Mouse (Mus musculus) spleen, adult 12 weeks (tissue): Measurements from ENCODE around the gene Tbc1d24.
"Not testable (repeated sequence)": the region's sequence is repeated elsewhere in the genome, so short reads cannot be mapped to it uniquely, and the experiment has no call there.

Experiments
- DNase-seq: peaks from one replicate; pipeline ENCODE4 v3.0.0; 2022; ENCODE audit warnings: low spot score

Tbc1d24 gene

DNA sequence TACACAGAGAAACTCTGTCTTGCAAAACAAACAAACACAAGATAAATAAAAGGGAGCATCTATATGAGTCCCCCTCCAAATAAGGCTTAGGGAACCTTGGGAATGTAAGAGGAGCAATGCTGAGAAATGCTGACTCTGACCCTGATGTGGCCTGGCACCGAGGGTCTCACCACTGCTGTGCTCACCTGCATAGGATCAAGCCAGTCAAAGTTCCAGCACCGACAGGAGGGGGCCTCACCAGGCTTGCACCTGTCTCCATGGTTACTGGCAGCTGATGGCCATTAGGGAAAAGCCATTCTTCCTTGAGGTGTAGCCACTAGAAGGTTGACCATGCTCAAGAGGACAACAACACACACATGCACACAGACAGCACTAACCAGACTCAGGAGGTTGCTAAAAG is 62.5 kb downstream of the Tbc1d24 start:
- DNase-seq = no peak

DNA sequence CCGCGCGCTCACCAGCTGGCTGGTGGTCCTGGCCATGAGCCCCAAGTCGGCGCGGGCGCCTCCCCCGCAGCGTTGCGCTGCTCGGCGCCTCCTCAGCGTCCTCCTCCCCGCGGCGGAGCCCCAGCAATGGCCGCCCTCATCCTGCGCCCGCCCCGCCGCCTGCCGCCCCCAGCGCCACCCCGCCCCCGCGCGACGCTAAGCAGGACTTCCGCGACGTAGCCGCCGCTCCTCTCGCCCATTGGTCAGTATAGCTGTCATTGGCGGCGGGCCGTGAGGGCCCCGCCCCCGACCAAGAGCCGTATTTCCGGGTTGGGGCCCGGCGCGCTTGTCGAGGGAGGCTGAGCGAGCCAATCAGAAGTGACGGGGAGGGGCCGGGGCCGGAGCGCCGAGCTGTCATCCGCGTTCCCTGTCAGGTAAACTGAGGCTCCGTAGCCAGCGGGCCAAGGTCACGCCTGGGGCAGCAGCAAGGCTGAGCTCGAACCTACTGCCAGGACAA is 63.9 kb downstream of the Tbc1d24 start:
- DNase-seq = peak; percentile 93

DNA sequence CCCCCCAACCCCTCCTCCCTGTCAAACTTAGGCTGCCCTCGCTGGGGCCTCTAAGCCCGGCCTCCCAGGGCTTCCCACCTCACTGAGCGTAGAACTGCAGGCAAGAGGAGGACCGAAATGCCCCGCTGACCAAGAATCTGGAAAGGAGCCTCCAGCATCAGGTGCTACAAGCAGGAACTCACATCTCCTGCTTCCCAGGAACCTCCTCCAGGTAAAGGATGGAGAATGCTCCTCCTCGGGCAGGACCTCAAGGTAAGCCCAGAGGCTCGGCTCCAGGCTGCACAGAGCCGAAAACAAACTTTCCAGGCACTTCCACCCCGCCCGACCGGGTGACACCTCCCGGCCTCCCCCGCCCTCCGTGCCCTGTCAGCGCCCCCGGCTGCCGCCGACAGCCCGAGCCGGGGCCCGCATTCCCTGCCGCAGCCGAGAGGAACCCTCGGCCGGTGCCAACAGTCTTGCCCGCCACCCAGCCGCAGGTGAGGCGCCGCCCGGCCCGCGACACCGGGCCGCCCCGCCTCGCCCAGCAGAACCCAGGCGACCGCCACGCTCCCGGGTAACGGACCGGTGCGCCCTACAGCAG is 64.4 kb downstream of the Tbc1d24 start:
- peak; percentile 19 for DNase-seq

DNA sequence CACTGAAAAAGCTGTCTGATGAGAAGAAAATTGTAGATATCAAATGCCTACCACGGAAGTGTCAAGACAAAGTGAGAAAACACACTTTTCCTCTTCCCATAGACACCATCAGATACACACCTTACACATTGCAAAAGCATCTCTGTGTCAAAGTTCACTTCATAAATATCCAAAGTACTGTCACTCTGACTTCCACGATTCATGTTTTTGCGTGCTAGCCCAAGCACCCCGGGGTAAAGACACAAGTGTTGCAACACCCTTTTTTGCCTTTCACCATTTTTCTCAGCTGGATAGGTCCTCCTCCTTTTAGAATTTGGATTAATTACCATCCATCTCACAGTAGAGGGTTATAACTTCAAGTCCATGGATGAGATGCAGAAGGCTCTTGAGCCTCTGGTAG is 65.4 kb downstream of the Tbc1d24 start:
- no peak for DNase-seq

DNA sequence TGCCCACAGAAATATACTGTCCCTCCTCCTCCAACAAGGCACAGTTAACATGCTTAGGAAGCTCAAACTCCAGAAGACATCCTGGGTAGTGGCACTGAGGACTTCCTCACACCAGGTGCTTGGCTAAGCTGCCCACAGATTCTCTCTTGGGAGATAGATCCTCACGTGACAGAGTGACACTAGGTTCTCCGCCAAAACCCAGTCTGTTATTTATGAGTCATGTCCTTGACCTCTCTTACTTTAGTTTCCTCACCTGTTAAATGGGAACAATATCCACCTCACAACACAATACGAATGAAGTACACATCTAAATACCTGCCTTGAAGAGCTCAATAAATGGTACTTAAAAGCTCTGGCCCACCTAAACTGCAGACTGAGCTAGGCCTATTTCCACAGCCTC is 66.1 kb downstream of the Tbc1d24 start:
- DNase-seq = no peak

DNA sequence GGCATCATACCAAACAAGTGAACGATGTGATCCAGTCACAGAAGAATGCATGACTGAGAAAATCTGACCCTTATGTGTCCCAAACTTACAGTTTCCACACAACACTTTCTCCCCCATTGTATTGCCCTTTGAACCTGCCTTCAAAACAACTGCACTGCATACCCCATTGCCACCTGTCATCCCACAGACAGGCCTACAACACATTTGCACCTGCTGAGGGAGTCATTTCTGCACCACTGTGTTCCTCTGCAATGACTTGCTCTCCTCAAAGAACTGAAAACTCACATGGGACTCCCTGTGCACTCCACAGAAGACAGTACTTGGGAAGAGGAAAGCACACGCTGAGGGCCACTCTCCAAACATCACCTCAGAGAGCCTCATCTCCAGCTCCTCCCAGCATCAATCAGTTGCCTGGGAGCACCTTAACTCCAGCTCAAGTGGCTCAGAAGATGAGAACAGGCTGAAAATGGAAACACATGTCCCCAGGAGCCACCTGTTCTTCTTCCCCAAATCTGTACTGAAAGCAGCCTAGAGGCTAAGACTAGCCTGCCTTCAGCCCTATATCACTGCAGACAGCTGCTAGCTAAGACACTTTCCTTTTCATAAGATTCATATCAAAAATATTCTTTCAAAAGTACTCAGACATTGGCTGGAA is 68.0 kb downstream of the Tbc1d24 start:
- DNase-seq = no peak

DNA sequence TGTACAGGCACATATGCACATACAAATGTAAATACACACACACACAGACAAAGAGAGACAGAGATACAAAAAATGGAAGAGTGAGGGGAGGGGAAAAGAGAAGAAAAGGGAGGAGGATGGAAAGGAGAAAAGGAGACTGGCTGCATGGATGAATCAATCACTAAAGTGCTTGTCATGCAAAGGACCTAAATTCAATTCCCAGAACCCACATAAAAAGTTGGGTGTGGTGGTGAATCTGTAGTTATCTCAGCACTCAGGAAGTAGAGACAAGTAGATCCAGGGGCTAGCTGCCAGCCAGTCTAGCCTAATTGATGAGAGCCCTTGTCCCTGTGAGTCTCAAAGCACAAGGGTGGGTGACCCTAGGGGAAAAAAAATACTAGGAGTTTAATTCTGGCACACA is 71.3 kb downstream of the Tbc1d24 start:
- DNase-seq = no peak

DNA sequence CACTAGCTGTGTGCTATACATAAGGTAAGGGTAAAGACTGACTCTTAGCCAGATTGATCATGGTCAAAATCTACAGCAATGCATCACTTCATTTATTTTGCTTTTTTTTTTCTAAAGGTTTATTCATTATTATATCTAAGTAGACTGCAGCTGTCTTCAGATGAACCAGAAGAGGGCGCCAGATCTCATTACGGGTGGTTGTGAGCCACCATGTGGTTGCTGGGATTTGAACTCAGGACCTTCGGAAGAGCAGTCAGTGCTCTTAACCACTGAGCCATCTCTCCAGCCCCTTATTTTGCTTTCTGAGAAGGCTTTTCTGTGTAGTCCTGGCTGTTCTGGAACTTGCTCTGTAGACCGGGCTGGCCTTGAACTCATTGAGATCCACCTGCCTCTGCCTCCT is 72.4 kb downstream of the Tbc1d24 start:
- not testable (repeated sequence) for DNase-seq

DNA sequence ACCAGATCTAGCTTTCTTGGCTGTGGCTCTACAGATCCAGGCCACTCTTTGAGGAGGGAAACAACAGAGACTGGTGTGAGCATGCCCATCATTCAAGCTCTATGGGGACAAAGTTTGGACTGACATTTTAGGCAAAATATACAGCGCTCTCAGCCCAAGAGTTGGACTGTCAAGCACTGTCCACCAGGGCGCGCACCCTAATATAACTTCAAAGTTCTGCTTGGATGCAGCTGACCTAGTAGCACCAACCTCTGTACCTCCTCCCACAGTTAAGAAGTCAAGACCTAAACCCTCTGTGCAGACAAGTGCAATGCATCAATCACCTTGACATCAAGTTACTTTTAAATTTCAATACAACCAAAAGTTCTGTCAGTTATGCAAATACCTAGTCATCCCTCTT is 73.8 kb downstream of the Tbc1d24 start:
- no peak for DNase-seq

DNA sequence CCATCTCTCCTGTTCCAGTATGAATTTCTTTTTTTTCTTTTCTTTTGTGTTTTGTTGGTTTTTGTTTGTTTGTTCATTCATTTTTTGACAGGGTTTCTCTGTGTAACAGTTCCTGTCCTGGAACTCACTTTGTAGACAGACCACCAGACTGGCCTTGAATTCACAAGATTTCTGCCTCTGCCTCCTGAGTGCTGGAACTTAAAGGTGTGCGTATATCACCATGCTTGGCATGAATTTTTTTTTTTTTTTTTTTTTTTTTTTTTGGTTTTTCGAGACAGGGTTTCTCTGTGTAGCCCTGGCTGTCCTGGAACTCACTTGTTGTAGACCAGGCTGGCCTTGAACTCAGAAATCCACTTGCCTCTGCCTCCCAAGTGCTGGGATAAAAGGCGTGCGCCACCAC is 76.1 kb downstream of the Tbc1d24 start:
- not testable (repeated sequence) for DNase-seq

DNA sequence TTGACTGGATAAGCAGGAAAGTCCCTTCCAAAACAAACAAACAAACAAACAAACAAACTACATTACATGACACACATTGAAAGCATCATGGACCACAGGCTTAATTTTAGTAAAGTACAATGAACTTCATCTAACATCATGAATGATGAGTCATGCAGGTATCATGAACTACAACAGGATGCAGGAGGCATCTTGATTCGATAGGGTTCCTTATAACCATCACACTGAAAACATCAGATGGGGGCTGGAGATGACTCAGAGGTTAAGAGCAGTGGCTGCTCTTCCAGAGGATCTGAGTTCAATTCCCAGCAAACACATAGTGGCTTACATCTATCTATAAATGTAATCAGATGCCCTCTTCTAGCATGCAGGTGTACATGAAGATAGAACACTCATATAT is 77.8 kb downstream of the Tbc1d24 start:
- no peak for DNase-seq

DNA sequence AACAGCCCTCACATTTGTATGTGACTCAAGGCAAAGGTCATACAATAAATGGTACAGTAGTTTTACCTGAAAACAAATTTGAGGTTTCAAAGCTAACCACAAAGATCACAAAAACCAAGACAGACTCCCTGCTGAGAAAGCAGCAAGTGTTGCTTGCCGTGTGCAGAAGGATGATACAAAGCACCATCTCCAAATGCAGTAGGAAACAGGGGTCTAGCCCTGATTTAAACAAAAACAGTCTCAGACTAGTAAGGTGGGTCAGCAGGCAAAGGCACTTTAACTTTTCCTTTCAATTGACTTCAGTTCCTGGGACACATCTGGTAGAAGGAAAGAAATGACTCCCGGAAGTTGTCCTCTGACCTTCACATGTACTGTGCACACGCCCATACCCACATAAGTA is 78.6 kb downstream of the Tbc1d24 start:
- DNase-seq = no peak
